Mouse (Mus musculus) liver, embryonic 14.5 days (tissue): ENCODE data around the gene Ntrk3. TPM values are rescaled to one million over a fixed set of nuclear protein-coding genes. Genes with fewer than 3 reads are reported as not detected.

ENCODE experiments used
- ATAC-seq: fragments of 200-750 bp; cut with Nextera tagmentation; 2 replicates; pipeline ENCODE4 v1.8.0; 2017; ENCODE audit warnings: moderate number of reproducible peaks, mild to moderate bottlenecking, moderate library complexity; ENCODE audit not compliant: insufficient read depth
- DNase-seq, 3 experiments: peaks; one replicate each; pipeline ENCODE4 v3.0.0-alpha.2; 2012 to 2013; ENCODE audit warnings: low read depth in 3 of 3, low spot score in 3 of 3
- H3K27ac ChIP-seq: fragments of 300-500 bp; sonication (generic); 2 replicates; pipeline ENCODE4 v1.5.1; 2014; ENCODE audit warnings: moderate library complexity, mild to moderate bottlenecking, control low read depth, inconsistent platforms
- H3K27me3 ChIP-seq: fragments of 300-500 bp; sonication (generic); 2 replicates; pipeline ENCODE4 v1.6.1; 2014; ENCODE audit warnings: mild to moderate bottlenecking, low read length, moderate library complexity; ENCODE audit not compliant: control insufficient read depth, insufficient read depth
- H3K36me3 ChIP-seq: fragments of 300-500 bp; sonication (generic); replicated peaks from 2 replicates; pipeline ENCODE4 v1.6.1; 2014; ENCODE audit warnings: low read depth; ENCODE audit not compliant: control insufficient read depth, insufficient read depth
- H3K4me1 ChIP-seq, 2 experiments: fragments of 200-500 bp in 1 of 2; fragments of 300-500 bp in 1 of 2; sonication (generic) in 1 of 2; replicated peaks; 2 replicates each; pipeline ENCODE4 v1.6.1; 2012 to 2014; ENCODE audit warnings: antibody characterized with exemption in 1 of 2, inconsistent platforms in 1 of 2, low read length in 1 of 2; ENCODE audit not compliant: control insufficient read depth in 2 of 2, insufficient read depth in 2 of 2
- H3K4me2 ChIP-seq: fragments of 300-500 bp; sonication (generic); 2 replicates; pipeline ENCODE4 v1.6.1; 2014; ENCODE audit warnings: low read depth, mild to moderate bottlenecking, control low read depth, moderate library complexity
- H3K4me3 ChIP-seq, 2 experiments: fragments of 200-500 bp in 1 of 2; fragments of 300-500 bp in 1 of 2; sonication (generic) in 1 of 2; 2 replicates each; pipeline ENCODE4 v1.5.1; 2012 to 2014; ENCODE audit warnings: low read depth in 2 of 2, low read length in 2 of 2, mild to moderate bottlenecking in 2 of 2, control low read depth in 1 of 2, inconsistent platforms in 1 of 2, moderate library complexity in 1 of 2; ENCODE audit not compliant: insufficient read depth in 1 of 2
- H3K9ac ChIP-seq: fragments of 300-500 bp; sonication (generic); replicated peaks from 2 replicates; pipeline ENCODE4 v1.6.1; 2014; ENCODE audit warnings: mild to moderate bottlenecking, control low read depth, moderate library complexity
- H3K9me3 ChIP-seq: fragments of 300-500 bp; sonication (generic); 2 replicates; pipeline ENCODE4 v1.6.1; 2016; ENCODE audit warnings: low read length, mixed read lengths; ENCODE audit not compliant: control insufficient read depth
- CTCF ChIP-seq: IDR thresholded peaks from 2 replicates; pipeline ENCODE4 v1.5.1; 2016; ENCODE audit warnings: antibody characterized with exemption, low read depth, control low read depth
- EP300 ChIP-seq: IDR thresholded peaks from 2 replicates; pipeline ENCODE4 v1.6.1; 2016; ENCODE audit warnings: antibody characterized with exemption, low read depth
- WGBS: fragments of 180-500 bp; shearing (Covaris S2); extraction: QIAGEN DNeasy Blood & Tissue Kit; methylation state at CpG from one replicate; pipeline ENCODE4 v1.1.7; 2014; ENCODE audit not compliant: insufficient replicate concordance; 5-methylcytosine and 5-hydroxymethylcytosine counted together
- polyA plus RNA-seq, 2 experiments: library from polyadenylated mRNA; depleted of rRNA in 1 of 2; stranded (reverse) in 1 of 2; unstranded in 1 of 2; fragments of >200 nt; fragmentation: Nextera tagmentation in 1 of 2; extraction: Ambion mirVana in 1 of 2; gene quantifications; 2 replicates each; pipeline versions ENCODE4 v1.2.1 to v1.2.3; 2012 to 2014

Ntrk3 gene
- polyA plus RNA-seq, 2 experiments = 0.14 to 0.25 TPM

DNA sequence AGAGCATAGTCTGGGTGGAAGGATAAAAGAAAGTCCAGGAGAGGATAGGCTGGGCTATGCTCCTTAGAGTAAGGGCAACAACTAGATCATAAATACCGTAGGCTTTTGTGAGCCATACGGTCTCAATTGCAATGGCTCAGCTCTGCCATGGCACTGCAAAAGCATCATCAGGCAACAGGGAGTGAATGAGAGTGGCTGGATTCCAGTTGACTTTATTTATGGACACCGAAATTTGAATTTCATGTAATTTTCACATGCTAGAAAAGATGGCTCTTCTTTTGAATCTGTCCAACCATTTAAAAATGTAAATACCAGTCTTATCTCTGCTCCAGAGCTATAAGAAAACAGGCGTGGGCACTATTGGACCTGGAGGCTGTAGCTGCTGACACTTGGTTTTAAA lies 419.2 kb downstream of the Ntrk3 start:
- DNase-seq (no peak), ATAC-seq (no peak)
- no peak overlapping the region for H3K27ac ChIP-seq
- no peaks in the 10 kb centered on the region for H3K36me3 ChIP-seq
- no peaks in the 10 kb centered on the region for H3K9me3 ChIP-seq
- H3K4me3 ChIP-seq = no peak overlapping the region
- H3K27me3 ChIP-seq = no peaks in the 10 kb centered on the region
- WGBS = 54% methylated on average over 4 of the region's 4 CpGs
- no peak overlapping the region for H3K9ac ChIP-seq
- H3K4me2 ChIP-seq = no peak overlapping the region
- TF ChIP-seq EP300 (no peak), CTCF (no peak)
- H3K4me1 ChIP-seq = no peaks in the 10 kb centered on the region

GRCm38 (mm10) chr7:78305770-78306169 lies 432.0 kb downstream of the Ntrk3 start:
- no peak overlapping the region for H3K27ac ChIP-seq
- DNase-seq (no peak), ATAC-seq (no peak)
- H3K9ac ChIP-seq = no peak overlapping the region
- H3K4me2 ChIP-seq = no peak overlapping the region
- H3K4me1 ChIP-seq = no peaks in the 10 kb centered on the region
- H3K36me3 ChIP-seq = no peaks in the 10 kb centered on the region
- WGBS = 74% methylated on average over 1 of the region's 1 CpGs
- H3K9me3 ChIP-seq = no peaks in the 10 kb centered on the region
- no peak overlapping the region for H3K4me3 ChIP-seq
- H3K27me3 ChIP-seq = no peaks in the 10 kb centered on the region
- TF ChIP-seq CTCF (no peak), EP300 (no peak)

GRCm38 (mm10) chr7:78305029-78305428 lies 432.8 kb downstream of the Ntrk3 start:
- no peak for ATAC-seq
- TF ChIP-seq EP300 (no peak), CTCF (no peak)
- Histone ChIP-seq H3K4me3 (no peak overlapping the region), H3K4me1 (no peaks in the 10 kb centered on the region), H3K9me3 (no peaks in the 10 kb centered on the region), H3K36me3 (no peaks in the 10 kb centered on the region), H3K27me3 (no peaks in the 10 kb centered on the region), H3K9ac (no peak overlapping the region), H3K4me2 (no peak overlapping the region), H3K27ac (no peak overlapping the region)
- no peak for DNase-seq
- 61% methylated on average over 1 of the region's 1 CpGs for WGBS

- Histone ChIP-seq H3K4me3 (no peak overlapping the region), H3K9me3 (no peaks in the 10 kb centered on the region), H3K36me3 (no peaks in the 10 kb centered on the region), H3K9ac (no peak overlapping the region), H3K4me1 (no peaks in the 10 kb centered on the region), H3K27ac (no peak overlapping the region), H3K4me2 (no peak overlapping the region), H3K27me3 (no peaks in the 10 kb centered on the region)
- ATAC-seq (no peak), DNase-seq (no peak)
- no peak for TF ChIP-seq EP300
- TF ChIP-seq CTCF = no peak
- 57% methylated on average over 5 of the region's 5 CpGs for WGBS
Measured at GRCm38 (mm10) chr7:78297290-78297689, 440.5 kb downstream of the Ntrk3 start.

GRCm38 (mm10) chr7:78294322-78294721 lies 443.5 kb downstream of the Ntrk3 start:
- Histone ChIP-seq H3K9me3 (no peaks in the 10 kb centered on the region), H3K4me2 (no peak overlapping the region), H3K36me3 (no peaks in the 10 kb centered on the region), H3K27ac (no peak overlapping the region), H3K4me1 (no peaks in the 10 kb centered on the region), H3K27me3 (no peaks in the 10 kb centered on the region), H3K4me3 (no peak overlapping the region), H3K9ac (no peak overlapping the region)
- TF ChIP-seq CTCF (no peak), EP300 (no peak)
- 54% methylated on average over 3 of the region's 3 CpGs for WGBS
- no peak for ATAC-seq
- DNase-seq = no peak

- no peak for ATAC-seq
- 38% methylated on average over 2 of the region's 2 CpGs for WGBS
- TF ChIP-seq EP300 (no peak), CTCF (no peak)
Measured at GRCm38 (mm10) chr7:78290186-78290585, 447.6 kb downstream of the Ntrk3 start.

More at GRCm38 (mm10) chr7:78290186-78290585, 447.6 kb downstream of the Ntrk3 start:
- Histone ChIP-seq H3K9ac (no peak overlapping the region), H3K27ac (no peak overlapping the region), H3K4me3 (no peak overlapping the region), H3K36me3 (no peaks in the 10 kb centered on the region), H3K27me3 (no peaks in the 10 kb centered on the region), H3K4me2 (no peak overlapping the region), H3K9me3 (no peaks in the 10 kb centered on the region), H3K4me1 (no peaks in the 10 kb centered on the region)
- no peak for DNase-seq
